Mouse (Mus musculus): ENCODE data around the gene A930033H14Rik.

DNA sequence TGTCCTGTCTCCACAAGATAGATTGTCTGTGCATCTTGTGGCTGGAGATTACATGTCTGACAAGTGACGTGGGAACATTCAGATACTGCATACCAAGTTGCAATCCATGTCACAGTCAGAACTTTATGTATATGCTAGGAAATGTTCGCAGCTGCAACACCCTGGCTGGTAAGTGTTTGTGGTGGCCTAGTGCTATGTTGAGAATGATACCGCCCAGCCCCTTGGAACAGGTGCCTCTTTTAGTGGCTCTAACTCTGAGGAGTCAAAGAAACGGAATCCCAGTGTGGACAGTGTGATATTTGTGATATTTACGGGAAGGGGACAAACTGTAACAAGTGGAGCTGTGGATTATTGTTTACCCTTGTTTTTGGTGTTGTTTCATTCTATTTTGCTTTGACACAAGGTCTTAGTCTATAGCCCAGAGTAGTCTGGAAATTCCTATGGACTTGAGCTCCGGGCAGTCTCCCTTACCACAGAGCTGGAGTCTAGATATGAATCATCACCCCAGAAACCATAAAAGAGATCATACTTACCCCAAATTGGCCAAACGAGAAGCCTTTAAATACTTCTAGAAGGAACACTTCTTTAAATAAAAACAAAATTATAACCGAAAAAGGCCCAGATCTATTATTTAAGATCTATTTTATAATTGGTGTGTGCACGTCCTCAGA is 25.0 kb downstream of the A930033H14Rik start:
- TF ChIP-seq CTCF (IDR thresholded peaks at IDR 0.05; ENCODE audit: low read depth, low read length), result no peak
- no peak for TF ChIP-seq POLR2A (IDR thresholded peaks at IDR 0.05; ENCODE audit: extremely low read depth, insufficient read depth, low read length)

Measured in liver, adult 2 months (tissue).